Mouse (Mus musculus) kidney, embryonic 16.5 days (tissue): Measurements from ENCODE around the gene Cobll1. TPM values are rescaled to one million over a fixed set of nuclear protein-coding genes. Genes with fewer than 3 reads are reported as not detected.

Experiments used
- ATAC-seq: fragments of 200-750 bp; cut with Nextera tagmentation; 2 replicates; pipeline ENCODE4 v1.8.0; 2017; ENCODE audit warnings: moderate TSS enrichment; ENCODE audit not compliant: low FRiP score, low TSS enrichment
- H3K27ac ChIP-seq: fragments of 300-500 bp; sonication (generic); 2 replicates; pipeline ENCODE4 v1.5.1; 2014; ENCODE audit warnings: low read length
- H3K27me3 ChIP-seq: fragments of 300-500 bp; sonication (generic); 2 replicates; pipeline ENCODE4 v1.6.1; 2014; ENCODE audit warnings: low read length, control low read depth, mixed read lengths; ENCODE audit not compliant: insufficient read depth
- H3K36me3 ChIP-seq: fragments of 300-500 bp; sonication (generic); 2 replicates; pipeline ENCODE4 v1.6.1; 2014; ENCODE audit warnings: low read length, control low read depth, mixed read lengths; ENCODE audit not compliant: insufficient read depth
- H3K4me1 ChIP-seq: fragments of 300-500 bp; sonication (generic); 2 replicates; pipeline ENCODE4 v1.6.1; 2014; ENCODE audit warnings: low read length, control low read depth, mixed read lengths; ENCODE audit not compliant: insufficient read depth
- H3K4me2 ChIP-seq: fragments of 300-500 bp; sonication (generic); replicated peaks from 2 replicates; pipeline ENCODE4 v1.6.1; 2014; ENCODE audit warnings: low read depth, low read length
- H3K4me3 ChIP-seq: fragments of 300-500 bp; sonication (generic); 2 replicates; pipeline ENCODE4 v1.5.1; 2014; ENCODE audit warnings: mild to moderate bottlenecking, low read length
- H3K9ac ChIP-seq: fragments of 300-500 bp; sonication (generic); replicated peaks from 2 replicates; pipeline ENCODE4 v1.6.1; 2014; ENCODE audit warnings: low read length
- H3K9me3 ChIP-seq: fragments of 300-500 bp; sonication (generic); 2 replicates; pipeline ENCODE4 v1.6.1; 2016; ENCODE audit warnings: low read length, control low read depth
- WGBS: fragments of 180-500 bp; shearing (Covaris S2); extraction: QIAGEN DNeasy Blood & Tissue Kit; methylation state at CpG from one replicate; pipeline ENCODE4 v1.1.7; 2014; 5-methylcytosine and 5-hydroxymethylcytosine counted together
- polyA plus RNA-seq: library from polyadenylated mRNA; unstranded; fragments of >200 nt; fragmentation: Nextera tagmentation; extraction: Ambion mirVana; gene quantifications from 2 replicates; pipeline ENCODE4 v1.2.1, GENCODE M21; 2015

Gene Cobll1
- polyA plus RNA-seq, 1 experiment from 2014 or later, result 21.2 TPM

DNA sequence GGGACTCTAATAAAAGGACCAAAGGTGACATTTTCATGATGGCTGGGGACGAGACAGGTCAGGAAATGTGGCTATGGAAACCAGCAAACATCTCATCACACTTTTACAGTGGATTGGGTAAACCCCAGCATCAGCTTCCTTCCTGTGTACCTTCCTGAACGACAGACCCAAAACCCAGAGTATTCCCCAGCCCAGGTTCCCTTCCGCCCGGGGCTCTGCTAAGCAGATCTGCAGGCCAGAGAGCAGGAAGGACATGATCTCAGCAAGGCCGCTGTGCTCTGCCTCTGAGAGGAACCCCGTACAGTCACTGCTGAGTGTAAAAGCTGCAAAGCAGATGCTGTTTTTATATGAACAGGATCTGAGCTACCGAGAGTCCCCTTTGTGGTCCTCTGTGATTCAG, 49.9 kb downstream of the Cobll1 start:
- H3K4me1 ChIP-seq, result peaks cover 35% of the 10 kb centered on the region
- no peak overlapping the region for H3K4me3 ChIP-seq
- peak overlapping the region; percentile 19; the same call in 1 of the 2 replicates for H3K27ac ChIP-seq
- peak; percentile 79 for ATAC-seq
- H3K9me3 ChIP-seq, result no peaks in the 10 kb centered on the region
- H3K36me3 ChIP-seq, result no peaks in the 10 kb centered on the region
- H3K4me2 ChIP-seq, result no peak overlapping the region
- H3K27me3 ChIP-seq, result no peaks in the 10 kb centered on the region
- no peak overlapping the region for H3K9ac ChIP-seq
- 45% methylated on average over 7 of the region's 7 CpGs for WGBS

DNA sequence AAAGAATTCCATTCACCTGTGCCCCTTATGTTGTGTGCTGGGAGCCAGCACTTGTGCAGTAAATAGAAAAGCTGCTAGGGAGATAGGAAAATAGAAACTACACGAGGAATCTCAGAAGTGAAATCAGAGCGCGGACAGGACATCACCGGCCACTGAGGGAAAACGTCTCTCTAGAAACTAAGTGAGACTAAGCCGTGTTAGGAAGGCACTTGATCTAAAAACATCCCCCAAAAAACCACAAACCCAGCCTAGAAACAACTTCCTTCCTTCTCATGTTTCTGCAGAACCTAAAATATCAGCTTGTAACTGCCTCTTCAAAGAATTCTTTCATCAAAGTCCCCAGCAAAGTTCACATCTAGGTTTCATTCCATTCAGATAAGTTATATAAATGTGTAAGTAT, 50.6 kb downstream of the Cobll1 start:
- Histone ChIP-seq H3K4me3 (no peak overlapping the region), H3K4me1 (peaks cover 35% of the 10 kb centered on the region), H3K36me3 (no peaks in the 10 kb centered on the region), H3K4me2 (no peak overlapping the region), H3K27ac (no peak overlapping the region; the same call in 1 of the 2 replicates), H3K9me3 (no peaks in the 10 kb centered on the region), H3K27me3 (no peaks in the 10 kb centered on the region), H3K9ac (no peak overlapping the region)
- no peak for ATAC-seq
- WGBS, result 35% methylated on average over 6 of the region's 6 CpGs

DNA sequence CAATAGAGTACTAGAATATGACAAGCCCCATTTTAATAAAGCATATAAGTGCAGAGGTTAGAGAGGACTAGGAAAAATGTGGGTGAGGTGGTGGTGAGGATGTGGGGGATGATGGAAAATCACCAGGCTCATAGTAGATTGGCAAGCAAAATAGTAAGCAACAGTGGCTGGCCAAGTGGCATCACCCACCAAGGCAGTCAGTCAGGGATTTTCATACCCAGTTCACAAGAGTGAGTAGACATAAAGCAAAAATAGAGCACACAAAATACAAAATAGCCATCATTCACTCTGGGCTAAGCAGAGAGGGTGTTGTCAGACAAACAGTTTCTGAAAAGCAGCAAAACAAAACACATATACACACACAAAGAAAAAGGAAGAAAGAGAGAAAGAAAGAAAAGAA, 51.6 kb downstream of the Cobll1 start:
- Histone ChIP-seq H3K27me3 (no peaks in the 10 kb centered on the region), H3K9ac (no peak overlapping the region), H3K9me3 (no peaks in the 10 kb centered on the region), H3K36me3 (no peaks in the 10 kb centered on the region), H3K27ac (no peak overlapping the region), H3K4me1 (peaks cover 30% of the 10 kb centered on the region), H3K4me2 (no peak overlapping the region), H3K4me3 (no peak overlapping the region)
- ATAC-seq, result no peak

DNA sequence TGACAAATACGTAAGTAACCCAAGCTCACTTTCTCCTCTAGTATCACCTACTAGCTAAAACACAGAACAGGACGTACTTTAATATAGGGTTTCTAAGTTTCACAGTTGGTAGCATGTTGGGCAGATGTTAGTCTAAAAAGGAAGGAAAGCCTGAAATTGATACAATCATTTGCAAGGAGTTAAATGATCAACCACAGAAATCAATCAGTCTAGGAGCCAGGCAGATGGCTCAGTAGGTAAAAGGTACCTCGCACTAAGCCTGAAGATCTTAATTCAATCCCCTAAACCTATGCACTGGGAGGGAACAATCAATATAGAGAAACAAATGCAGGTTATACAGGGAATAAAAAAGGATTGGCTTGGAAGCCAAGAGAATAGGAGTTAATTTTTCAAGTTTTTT, 52.0 kb downstream of the Cobll1 start:
- ATAC-seq, result no peak
- no peak overlapping the region for H3K9ac ChIP-seq
- H3K27ac ChIP-seq, result no peak overlapping the region
- H3K27me3 ChIP-seq, result no peaks in the 10 kb centered on the region
- peaks cover 33% of the 10 kb centered on the region for H3K4me1 ChIP-seq
- H3K4me3 ChIP-seq, result no peak overlapping the region
- WGBS, result 69% methylated on average over 3 of the region's 3 CpGs
- H3K9me3 ChIP-seq, result no peaks in the 10 kb centered on the region
- no peaks in the 10 kb centered on the region for H3K36me3 ChIP-seq
- H3K4me2 ChIP-seq, result no peak overlapping the region

DNA sequence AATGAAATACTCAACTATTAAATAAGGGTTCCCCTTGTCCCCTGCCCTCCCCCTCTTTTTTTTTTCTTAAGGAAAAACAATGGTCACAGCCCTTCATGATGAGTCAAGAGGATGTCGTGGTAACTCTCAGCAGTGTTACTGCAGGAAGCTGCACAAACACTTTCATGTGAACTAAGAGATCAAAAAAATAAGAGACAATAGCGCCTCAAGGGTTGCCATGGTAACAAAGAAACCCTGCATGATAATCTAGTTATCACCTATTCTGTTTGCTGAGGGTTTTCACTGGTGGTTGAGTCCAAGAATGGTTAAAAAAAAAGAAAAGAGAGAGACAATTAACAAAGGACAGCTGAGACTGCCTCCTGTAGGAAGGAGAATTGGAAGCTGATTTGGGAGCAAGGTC, 56.5 kb downstream of the Cobll1 start:
- Histone ChIP-seq H3K4me2 (no peak overlapping the region), H3K4me3 (no peak overlapping the region), H3K27ac (no peak overlapping the region), H3K27me3 (no peaks in the 10 kb centered on the region), H3K9ac (no peak overlapping the region), H3K9me3 (no peaks in the 10 kb centered on the region), H3K4me1 (peaks cover 31% of the 10 kb centered on the region), H3K36me3 (no peaks in the 10 kb centered on the region)
- 59% methylated on average over 2 of the region's 2 CpGs for WGBS
- ATAC-seq, result no peak

DNA sequence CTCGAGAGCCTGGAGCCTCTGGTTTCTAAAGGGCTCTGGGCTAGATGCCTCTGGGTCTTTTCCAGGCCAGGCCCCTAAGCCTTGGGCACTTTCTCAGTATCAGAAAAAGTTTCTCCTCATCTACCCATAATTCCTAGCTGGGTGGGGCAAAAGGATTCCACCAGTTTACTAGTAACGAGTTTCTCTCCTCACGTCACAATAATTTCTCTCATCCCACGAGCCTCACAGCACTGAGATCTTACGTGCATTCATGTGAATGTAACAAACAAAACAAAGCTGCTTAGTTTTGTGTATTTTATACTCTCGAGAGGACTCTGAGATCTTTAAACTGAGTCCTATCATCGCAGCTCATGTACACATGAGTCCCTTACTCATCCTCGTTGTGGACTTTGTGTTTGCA, 57.5 kb downstream of the Cobll1 start:
- H3K9ac ChIP-seq, result no peak overlapping the region
- no peak overlapping the region for H3K27ac ChIP-seq
- no peak overlapping the region for H3K4me2 ChIP-seq
- no peaks in the 10 kb centered on the region for H3K9me3 ChIP-seq
- no peak for ATAC-seq
- 79% methylated on average over 8 of the region's 8 CpGs for WGBS
- H3K27me3 ChIP-seq, result no peaks in the 10 kb centered on the region
- H3K4me1 ChIP-seq, result peaks cover 28% of the 10 kb centered on the region
- no peaks in the 10 kb centered on the region for H3K36me3 ChIP-seq
- H3K4me3 ChIP-seq, result no peak overlapping the region

DNA sequence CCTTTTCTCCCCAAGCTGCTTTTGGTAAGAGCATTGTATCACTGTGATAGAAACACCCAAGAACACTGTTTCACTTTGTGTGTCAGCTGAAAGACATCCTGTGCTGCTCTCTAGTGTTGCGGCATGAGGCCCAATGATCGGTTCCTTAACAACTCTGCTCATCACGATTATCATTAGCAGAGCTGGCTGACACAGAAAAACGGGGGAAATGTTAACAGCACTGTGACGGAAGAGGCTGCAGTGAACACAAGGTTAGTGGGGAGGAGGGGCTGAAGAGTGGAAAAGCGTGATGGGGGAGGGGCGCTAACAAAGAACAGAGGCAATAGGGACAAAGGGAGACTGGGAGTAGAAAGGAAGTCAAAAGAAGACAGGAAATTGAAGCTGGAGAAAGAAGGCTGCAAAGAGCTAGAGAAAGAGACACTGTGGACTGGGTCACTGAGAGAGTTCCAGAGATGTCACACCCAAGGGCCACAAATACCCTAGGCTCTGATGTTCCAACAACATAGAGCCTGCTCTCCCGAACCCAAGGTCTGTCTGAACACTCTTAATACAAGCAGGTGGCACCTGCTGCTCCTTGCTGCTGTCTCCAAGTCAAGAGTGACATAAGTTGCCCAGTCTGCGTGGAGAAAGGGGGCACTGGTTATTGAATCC, 58.0 kb downstream of the Cobll1 start:
- no peak overlapping the region for H3K4me3 ChIP-seq
- no peak overlapping the region for H3K9ac ChIP-seq
- peaks cover 28% of the 10 kb centered on the region for H3K4me1 ChIP-seq
- H3K27me3 ChIP-seq, result no peaks in the 10 kb centered on the region
- WGBS, result 33% methylated on average over 9 of the region's 9 CpGs
- peak; percentile 40; the same call in 1 of the 2 replicates for ATAC-seq
- peak overlapping the region; percentile 33 for H3K4me2 ChIP-seq
- no peaks in the 10 kb centered on the region for H3K36me3 ChIP-seq
- H3K9me3 ChIP-seq, result no peaks in the 10 kb centered on the region
- H3K27ac ChIP-seq, result no peak overlapping the region

DNA sequence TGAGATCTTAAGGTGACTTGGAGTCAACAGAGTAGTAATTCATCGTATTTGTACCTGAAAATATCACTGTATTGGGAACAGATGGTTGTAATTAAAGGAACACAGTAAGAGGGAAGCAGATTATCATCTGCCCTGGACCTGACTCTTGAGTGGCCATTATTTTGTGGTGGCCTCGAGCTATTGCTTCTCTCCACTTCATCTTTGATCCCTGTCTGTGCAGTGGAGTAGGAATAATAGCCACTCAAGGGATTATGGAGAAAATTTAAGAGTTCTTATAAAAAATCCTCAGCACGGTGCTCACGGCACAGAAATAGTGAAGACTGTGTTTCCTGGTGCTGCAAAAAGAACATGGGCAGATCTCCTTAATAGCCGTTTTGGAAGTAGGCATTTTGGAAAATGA, 63.6 kb downstream of the Cobll1 start:
- Histone ChIP-seq H3K4me1 (peaks cover 16% of the 10 kb centered on the region; the same call in 1 of the 2 replicates), H3K4me3 (no peak overlapping the region), H3K36me3 (no peaks in the 10 kb centered on the region), H3K9me3 (no peaks in the 10 kb centered on the region), H3K27me3 (no peaks in the 10 kb centered on the region), H3K27ac (peak overlapping the region; percentile 4; the same call in 1 of the 2 replicates), H3K9ac (no peak overlapping the region), H3K4me2 (no peak overlapping the region)
- WGBS, result 59% methylated on average over 5 of the region's 5 CpGs
- no peak for ATAC-seq

DNA sequence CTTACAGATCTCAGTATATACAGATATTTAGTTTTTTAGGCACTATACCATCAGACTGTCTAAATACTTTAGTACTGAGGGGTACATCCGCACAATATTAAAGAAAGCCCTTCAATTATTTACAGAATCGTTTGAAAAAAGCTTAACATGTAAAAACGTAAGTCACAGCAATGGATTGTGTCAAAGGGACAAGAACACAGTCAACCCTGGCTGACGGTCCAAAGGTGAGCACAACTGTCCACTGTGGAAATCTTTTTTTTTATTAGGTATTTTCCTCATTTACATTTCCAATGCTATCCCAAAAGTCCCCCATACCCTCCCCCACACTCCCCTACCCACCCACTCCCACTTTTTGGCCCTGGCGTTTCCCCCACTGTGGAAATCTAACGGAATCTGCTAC, 67.1 kb downstream of the Cobll1 start:
- 75% methylated on average over 6 of the region's 6 CpGs for WGBS
- no peak overlapping the region for H3K9ac ChIP-seq
- no peak overlapping the region; the same call in 1 of the 2 replicates for H3K27ac ChIP-seq
- no peaks in the 10 kb centered on the region for H3K9me3 ChIP-seq
- H3K4me2 ChIP-seq, result no peak overlapping the region
- no peaks in the 10 kb centered on the region for H3K27me3 ChIP-seq
- no peak overlapping the region for H3K4me3 ChIP-seq
- peaks cover 21% of the 10 kb centered on the region; the same call in 1 of the 2 replicates for H3K4me1 ChIP-seq
- no peaks in the 10 kb centered on the region for H3K36me3 ChIP-seq
- no peak for ATAC-seq

DNA sequence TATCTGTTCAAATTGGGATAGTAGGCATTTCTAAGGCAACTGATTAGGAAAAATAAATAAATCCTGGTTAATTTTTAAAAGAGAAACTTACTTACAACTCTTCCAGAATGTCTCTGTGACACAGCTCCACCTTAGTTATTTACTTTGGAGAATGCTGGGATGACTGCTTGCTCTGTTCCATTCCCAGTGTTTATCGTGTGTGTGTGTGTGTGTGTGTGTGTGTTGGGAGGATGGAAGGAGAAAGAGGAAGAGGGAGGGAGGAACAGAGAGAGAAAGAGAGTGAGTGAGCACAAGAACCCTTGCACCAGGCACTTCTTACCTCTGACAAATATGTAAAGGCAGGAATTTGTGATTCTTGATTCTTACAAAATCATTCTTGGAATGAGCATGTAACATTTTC, 67.7 kb downstream of the Cobll1 start:
- ATAC-seq, result peak; percentile 60; the same call in 1 of the 2 replicates
- Histone ChIP-seq H3K27ac (peak overlapping the region; percentile 63; the same call in 1 of the 2 replicates), H3K9me3 (no peaks in the 10 kb centered on the region), H3K4me1 (peaks cover 21% of the 10 kb centered on the region; the same call in 1 of the 2 replicates), H3K4me3 (no peak overlapping the region), H3K27me3 (no peaks in the 10 kb centered on the region), H3K9ac (no peak overlapping the region), H3K36me3 (no peaks in the 10 kb centered on the region), H3K4me2 (peak overlapping the region; percentile 36; the same call in 1 of the 2 replicates)
- WGBS, result 46% methylated on average over 1 of the region's 1 CpGs
